20 mouse cellular contexts compared by ENCODE assay signal in the genomic region with DNA sequence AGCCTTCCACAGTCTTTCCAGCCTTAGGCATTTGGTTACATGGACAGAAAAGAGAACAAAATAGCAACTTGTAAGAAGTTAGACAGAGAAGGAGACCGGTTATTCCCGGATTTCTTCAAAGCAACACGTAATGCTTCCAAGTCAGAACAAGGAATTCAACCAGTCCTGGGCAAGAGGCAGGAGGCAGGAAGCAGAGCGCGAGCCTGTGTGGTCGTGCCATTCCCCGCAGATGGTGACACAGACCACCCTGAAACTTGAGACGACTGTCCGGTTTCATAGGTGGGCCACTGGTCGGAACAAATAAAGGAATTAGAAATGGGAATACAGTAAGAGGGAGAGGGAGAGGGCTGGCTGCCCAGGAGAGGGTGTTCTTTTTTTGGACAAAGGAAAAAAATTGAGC. TPM values are rescaled to one million over a fixed set of nuclear protein-coding genes. Genes with fewer than 3 reads are reported as not detected.
DNase-seq lines count a peak whose midpoint lies in the region; ATAC-seq and TF ChIP-seq lines count a peak whose summit lies in the region.
"Had no signal": no experiment of that assay in that cellular context is flagged by ENCODE, and none has a peak within 500 bp of the region (broad histone marks: within the 10 kb centered on the region; RNA-seq: fewer than 3 reads in every experiment).

No protein-coding gene starts in this region.

- H3K9ac ChIP-seq in hindbrain, embryonic 12.5 days: no peak overlapping the region
- H3K9ac ChIP-seq: embryonic facial prominence, embryonic 15.5 days; liver, embryonic 15.5 days; neural tube, embryonic 12.5 days had no signal

- H3K4me3 ChIP-seq in heart, embryonic 10.5 days: peak overlapping the region; percentile 35; the same call in 1 of the 2 replicates
- H3K4me3 ChIP-seq in hindbrain, embryonic 10.5 days: no peak overlapping the region
- H3K4me3 ChIP-seq in hindbrain, embryonic 12.5 days: no peak overlapping the region
- no peak overlapping the region for H3K4me3 ChIP-seq in spleen, adult 2 months (ENCODE audit: extremely low read depth, insufficient read depth, insufficient read length)
- H3K4me3 ChIP-seq in small intestine, adult 2 months (ENCODE audit: low read depth, low read length): no peak overlapping the region
- H3K4me3 ChIP-seq: embryonic facial prominence, embryonic 15.5 days; liver, embryonic 15.5 days; neural tube, embryonic 12.5 days had no signal

- no peak for TF ChIP-seq CTCF in spleen, adult 2 months (IDR thresholded peaks at IDR 0.05; ENCODE audit: extremely low read depth, insufficient read depth, insufficient read length, insufficient replicate concordance)
- no peak for TF ChIP-seq CTCF in small intestine, adult 2 months (IDR thresholded peaks at IDR 0.05; ENCODE audit: extremely low read depth, insufficient read length, insufficient replicate concordance, low read depth, low read length)

- no peaks in the 10 kb centered on the region for H3K36me3 ChIP-seq in heart, embryonic 10.5 days
- no peaks in the 10 kb centered on the region for H3K36me3 ChIP-seq in hindbrain, embryonic 10.5 days
- H3K36me3 ChIP-seq in hindbrain, embryonic 12.5 days: no peaks in the 10 kb centered on the region
- no peaks in the 10 kb centered on the region for H3K36me3 ChIP-seq in spleen, adult 2 months (ENCODE audit: control insufficient read depth, insufficient read depth, low read length)
- no peaks in the 10 kb centered on the region for H3K36me3 ChIP-seq in small intestine, adult 2 months (ENCODE audit: control insufficient read depth, insufficient read depth, low read length)
- H3K36me3 ChIP-seq: embryonic facial prominence, embryonic 15.5 days; liver, embryonic 15.5 days; neural tube, embryonic 12.5 days had no signal

- intact Hi-C loops in left cerebral cortex, postnatal 14 days (cut with DNase I): no loop called here

- no peaks in the 10 kb centered on the region for H3K27me3 ChIP-seq in heart, embryonic 10.5 days (ENCODE audit: insufficient read depth, poor library complexity, severe bottlenecking)
- H3K27me3 ChIP-seq in hindbrain, embryonic 10.5 days (ENCODE audit: insufficient read depth, poor library complexity, severe bottlenecking): peaks cover 15% of the 10 kb centered on the region
- peaks cover 14% of the 10 kb centered on the region; the same call in 1 of the 2 replicates for H3K27me3 ChIP-seq in hindbrain, embryonic 12.5 days
- no peaks in the 10 kb centered on the region for H3K27me3 ChIP-seq in spleen, adult 2 months (ENCODE audit: control insufficient read depth, insufficient read depth, low read length)
- H3K27me3 ChIP-seq in small intestine, adult 2 months (ENCODE audit: control insufficient read depth, insufficient read depth, low read length): no peaks in the 10 kb centered on the region
- H3K27me3 ChIP-seq: liver, embryonic 15.5 days; neural tube, embryonic 12.5 days had no signal

- H3K9me3 ChIP-seq in heart, embryonic 10.5 days: no peaks in the 10 kb centered on the region
- H3K9me3 ChIP-seq in hindbrain, embryonic 10.5 days: no peaks in the 10 kb centered on the region
- no peaks in the 10 kb centered on the region for H3K9me3 ChIP-seq in hindbrain, embryonic 12.5 days (replicated peaks)
- H3K9me3 ChIP-seq: embryonic facial prominence, embryonic 15.5 days; liver, embryonic 15.5 days; neural tube, embryonic 12.5 days had no signal

- no peak for TF ChIP-seq POLR2A in spleen, adult 2 months (IDR thresholded peaks at IDR 0.05; ENCODE audit: low read depth, low read length)
- TF ChIP-seq POLR2A in small intestine, adult 2 months (IDR thresholded peaks at IDR 0.05; ENCODE audit: low read depth, low read length): no peak

- 38% methylated on average over 10 of the region's 10 CpGs for WGBS in heart, embryonic 10.5 days
- 52% methylated on average over 10 of the region's 10 CpGs for WGBS in hindbrain, embryonic 10.5 days
- WGBS in hindbrain, embryonic 12.5 days: 53% methylated on average over 10 of the region's 10 CpGs
- 73% methylated on average over 10 of the region's 10 CpGs for WGBS in spleen, adult 2 months
- WGBS in small intestine, adult 2 months: 73% methylated on average over 10 of the region's 10 CpGs

- no peak overlapping the region for H3K4me2 ChIP-seq in hindbrain, embryonic 12.5 days (replicated peaks)
- H3K4me2 ChIP-seq: embryonic facial prominence, embryonic 15.5 days; liver, embryonic 15.5 days; midbrain, embryonic 11.5 days; neural tube, embryonic 12.5 days had no signal

- H3K27ac ChIP-seq in heart, embryonic 10.5 days: peak overlapping the region; percentile 72
- H3K27ac ChIP-seq in hindbrain, embryonic 10.5 days: peak overlapping the region; percentile 45; the same call in 1 of the 2 replicates
- H3K27ac ChIP-seq in hindbrain, embryonic 12.5 days: no peak overlapping the region
- 0 out of 2 replicates have a peak overlapping the region, but pooled peaks have one; percentile 10 for H3K27ac ChIP-seq in spleen, adult 2 months (ENCODE audit: insufficient read depth, low read length)
- 0 out of 2 replicates have a peak overlapping the region, but pooled peaks have one; percentile 4 for H3K27ac ChIP-seq in small intestine, adult 2 months (ENCODE audit: insufficient read depth, low read depth, low read length)
- H3K27ac ChIP-seq: embryonic facial prominence, embryonic 15.5 days; neural tube, embryonic 12.5 days had no signal

- H3K4me1 ChIP-seq in heart, embryonic 10.5 days: peaks cover 46% of the 10 kb centered on the region
- H3K4me1 ChIP-seq in hindbrain, embryonic 10.5 days (replicated peaks): peaks cover 18% of the 10 kb centered on the region
- peaks cover 8% of the 10 kb centered on the region; the same call in 1 of the 2 replicates for H3K4me1 ChIP-seq in hindbrain, embryonic 12.5 days
- peaks cover 33% of the 10 kb centered on the region; the same call in 1 of the 2 replicates for H3K4me1 ChIP-seq in spleen, adult 2 months (ENCODE audit: control insufficient read depth, insufficient read depth, insufficient read length)
- no peaks in the 10 kb centered on the region; the same call in 1 of the 2 replicates for H3K4me1 ChIP-seq in small intestine, adult 2 months (ENCODE audit: control insufficient read depth, insufficient read depth, insufficient read length, low read length)
- H3K4me1 ChIP-seq: neural tube, embryonic 12.5 days had no signal

- DNase-seq in heart, embryonic 10.5 days (ENCODE audit: low spot score): no peak
- no peak for DNase-seq in heart, postnatal 4 days
- DNase-seq in hindbrain, embryonic 10.5 days (ENCODE audit: low spot score): no peak
- no peak for DNase-seq in spleen, adult 2 months (ENCODE audit: low read depth in 1 of 2, low spot score in 2 of 2)
- no peak for DNase-seq in spleen, adult 12 weeks (ENCODE audit: low spot score)
- DNase-seq in left cerebral cortex, postnatal 14 days (ENCODE audit: low spot score in 2 of 2): no peak
- DNase-seq: adrenal gland, postnatal 10 days; B cell, adult 2 months; cerebellum, adult 11 months; cerebellum, postnatal 36 days; layer of hippocampus, postnatal 36 days; thymus, postnatal 36 days had no signal

- no peak for ATAC-seq in hindbrain, embryonic 12.5 days (ENCODE audit: low FRiP score)
- ATAC-seq: hindbrain, embryonic 16.5 days; intestine, postnatal 0 days had no signal

RNA-seq across cellular contexts. Expression of gene Syk, which starts 6.1 kb away (rescaled TPM):
- 6.7 and 9.7 TPM in 2 replicates for polyA plus RNA-seq in heart, embryonic 10.5 days (2016; fragmentation: Nextera tagmentation; extraction: Ambion mirVana)
- 10 to 100 TPM; 24.1 to 26.5 TPM for total RNA-seq in heart, postnatal 4 days (2021)
- 3.3 and 4.8 TPM in 2 replicates for polyA plus RNA-seq in hindbrain, embryonic 10.5 days (2016; fragmentation: Nextera tagmentation; extraction: Ambion mirVana)
- 3.9 and 4.1 TPM in 2 replicates for polyA plus RNA-seq in hindbrain, embryonic 12.5 days (2016; fragmentation: Nextera tagmentation; extraction: Ambion mirVana)
- 119 and 126 TPM in 2 replicates for polyA plus RNA-seq in spleen, adult 2 months (2012; rRNA removed)
- polyA plus RNA-seq in small intestine, adult 2 months (2012; rRNA removed): 4.7 and 8.3 TPM in 2 replicates
- total RNA-seq in left cerebral cortex, postnatal 14 days (2021): 1 to 10 TPM; 2.9 to 4.5 TPM

RNA-seq across cellular contexts. Expression of gene Diras2, which starts 45.8 kb away (rescaled TPM):
- polyA plus RNA-seq in heart, embryonic 10.5 days (2016; fragmentation: Nextera tagmentation; extraction: Ambion mirVana): 1.0 and 1.1 TPM in 2 replicates
- total RNA-seq in heart, postnatal 4 days (2021): 1 to 10 TPM; 2.6 to 2.7 TPM
- 0.09 and 0.29 TPM in 2 replicates for polyA plus RNA-seq in hindbrain, embryonic 10.5 days (2016; fragmentation: Nextera tagmentation; extraction: Ambion mirVana)
- 1.8 and 2.0 TPM in 2 replicates for polyA plus RNA-seq in hindbrain, embryonic 12.5 days (2016; fragmentation: Nextera tagmentation; extraction: Ambion mirVana)
- 2.0 TPM in 2 replicates for polyA plus RNA-seq in spleen, adult 2 months (2012; rRNA removed)
- 0.44 and 1.7 TPM in 2 replicates for polyA plus RNA-seq in small intestine, adult 2 months (2012; rRNA removed)
- 100 to 1,000 TPM; 148 to 176 TPM for total RNA-seq in left cerebral cortex, postnatal 14 days (2021)

Comparison
In these comparisons a context has a peak if more than half of its experiments do, and no peak if none do; other contexts are left out.
1. RNA of gene Syk, which starts 6.1 kb away (polyA plus RNA-seq): 119 to 126 TPM in spleen, adult 2 months; 4.7 to 8.3 TPM in small intestine, adult 2 months, 6.7 to 9.7 TPM in heart, embryonic 10.5 days, 3.9 to 4.1 TPM in hindbrain, embryonic 12.5 days and 3.3 to 4.8 TPM in hindbrain, embryonic 10.5 days; every median in the first group is over 10 times any median in the second.